Mouse (Mus musculus): ENCODE data around the gene Olfr1175-ps.

Olfr1175-ps gene

DNA sequence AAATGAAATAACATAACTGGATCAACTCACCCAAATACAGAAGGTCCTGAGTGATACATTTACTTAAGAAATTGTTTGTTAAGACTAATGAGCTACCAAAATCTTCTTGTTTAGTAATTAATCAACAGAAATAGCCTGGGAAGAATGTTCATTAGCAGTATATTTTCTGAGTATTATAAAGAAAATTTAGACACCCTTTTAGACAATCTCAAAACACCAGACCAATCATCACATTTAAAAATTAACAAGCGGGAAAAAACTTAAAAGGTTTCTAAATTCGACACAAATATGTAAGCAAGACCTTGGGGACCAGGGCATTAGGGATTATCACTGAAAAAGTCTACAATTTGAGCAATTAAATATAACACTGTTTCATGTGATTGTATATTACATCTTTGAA is at the start of gene Olfr1175-ps:
Gene Olfr1175-ps, minus strand, starts transcription at position 101 of the 400 bp plus-strand sequence.
- no peak for DNase-seq

DNA sequence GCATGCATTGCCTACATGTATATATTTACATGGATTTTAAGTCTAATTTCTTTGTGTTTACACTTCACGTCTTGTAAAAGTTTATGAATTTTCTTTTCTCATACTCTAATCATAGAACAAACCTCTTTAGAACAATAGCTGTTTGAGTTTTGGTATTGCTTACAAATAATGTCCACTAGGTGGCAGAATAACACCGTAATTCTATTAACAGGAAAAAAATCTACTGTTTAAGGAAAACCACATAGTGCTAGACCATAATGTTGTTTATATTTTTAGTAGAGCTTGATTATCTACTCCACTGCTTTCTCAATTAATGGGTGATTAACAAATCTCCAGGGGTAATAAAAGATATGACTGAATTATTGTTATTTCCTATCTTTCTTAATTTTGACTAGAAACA is 29.3 kb upstream of the Olfr1175-ps start:
- no peak for DNase-seq

DNA sequence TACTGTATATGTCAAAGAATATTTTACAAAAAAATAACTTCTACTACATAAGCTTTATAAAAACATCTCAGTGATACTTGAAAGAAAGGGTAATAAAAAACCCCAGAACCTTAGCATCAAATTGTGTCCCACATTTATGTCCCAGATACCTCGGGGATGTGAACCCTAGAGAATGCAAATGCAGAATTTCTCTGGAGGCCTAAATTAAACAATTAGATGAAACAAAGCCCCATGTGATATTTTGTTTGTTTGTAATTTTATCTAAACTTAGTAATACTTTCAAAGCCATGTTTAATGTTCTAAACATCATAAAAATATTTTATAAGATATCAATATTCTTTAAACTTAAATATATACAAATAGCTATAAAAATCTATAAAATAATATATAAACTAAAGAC is 19.4 kb upstream of the Olfr1175-ps start, which contains the start of gene Olfr1177-ps:
Gene Olfr1177-ps, minus strand, starts transcription at position 101 of the 400 bp plus-strand sequence.
- DNase-seq: no peak

DNA sequence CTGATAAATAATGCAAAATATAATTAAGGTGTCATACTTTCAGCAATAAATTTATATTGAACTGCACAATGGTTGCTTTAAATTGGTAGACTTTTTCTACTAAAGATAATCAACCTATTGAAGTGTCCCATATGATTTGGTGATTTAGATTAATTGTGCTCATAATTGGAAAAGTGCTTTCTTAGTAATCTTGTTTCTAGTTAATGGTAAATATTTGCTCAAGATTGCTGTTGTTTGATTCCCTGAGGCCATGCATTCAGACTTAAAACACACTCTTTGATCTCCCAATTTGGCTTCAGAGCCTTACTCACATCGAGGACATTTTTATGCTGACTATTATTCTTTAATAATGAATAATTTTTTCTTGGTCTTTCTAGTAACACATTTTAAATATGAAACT is 9.4 kb upstream of the Olfr1175-ps start, which contains the start of gene Olfr1176:
Gene Olfr1176, plus strand, starts transcription at position 301 of the 400 bp plus-strand sequence.
- no peak for DNase-seq

DNA sequence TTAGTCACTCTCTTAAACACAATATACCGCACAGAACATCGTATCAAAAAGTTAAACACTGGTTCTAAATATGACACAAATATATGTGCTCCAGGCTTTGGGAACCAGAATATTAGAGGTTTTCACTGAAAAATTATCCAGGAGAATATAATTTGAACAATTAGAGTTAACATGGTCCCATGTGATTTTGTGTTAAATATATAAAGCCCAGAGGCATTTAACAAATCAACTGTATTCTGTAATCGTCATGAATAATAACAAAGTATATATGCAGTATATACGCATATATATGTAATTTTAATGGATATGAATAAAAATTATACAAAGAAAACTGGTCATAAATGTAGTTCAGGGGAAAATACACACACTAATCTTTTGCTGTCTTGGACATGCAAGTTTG is 12.0 kb downstream of the Olfr1175-ps start, which contains the start of gene Olfr1174-ps:
Gene Olfr1174-ps, minus strand, starts transcription at position 101 of the 400 bp plus-strand sequence.
- no peak for DNase-seq

DNA sequence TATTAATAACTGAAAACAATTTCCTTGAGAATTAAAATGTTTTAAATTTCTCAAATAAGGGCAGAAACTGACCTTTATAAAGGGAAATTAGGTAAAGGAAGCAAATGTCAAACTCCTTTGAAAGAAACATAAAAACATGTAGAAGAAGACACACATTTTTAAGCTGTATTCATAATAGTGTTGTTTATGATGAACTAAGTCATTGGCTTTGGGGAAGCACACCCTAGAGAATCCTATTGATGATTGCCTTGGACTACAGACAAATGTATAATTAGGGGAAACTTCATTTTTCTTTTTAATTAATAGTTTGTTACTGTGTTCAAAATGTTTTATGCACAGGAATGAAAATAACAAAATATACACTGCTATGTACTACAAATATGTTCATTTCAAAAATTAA is 47.2 kb downstream of the Olfr1175-ps start, which contains the start of gene Olfr1173:
Gene Olfr1173, minus strand, starts transcription at position 101 of the 400 bp plus-strand sequence.
- no peak for DNase-seq

All from heart, adult 11 months (tissue).